Mouse (Mus musculus) heart, postnatal 0 days (tissue): ENCODE measurements around the gene 2310022A10Rik. TPM values are rescaled to one million over a fixed set of nuclear protein-coding genes. Genes with fewer than 3 reads are reported as not detected.

Experiments used
- ATAC-seq: fragments of 200-750 bp; cut with Nextera tagmentation; 2 replicates; pipeline ENCODE4 v1.8.0; 2017; ENCODE audit warnings: low read depth, moderate number of reproducible peaks, moderate library complexity; ENCODE audit not compliant: insufficient read depth
- DNase-seq: peaks from one replicate; pipeline ENCODE4 v3.0.0-alpha.2; 2016; ENCODE audit warnings: low spot score
- H3K27ac ChIP-seq: fragments of 300-500 bp; sonication (generic); 2 replicates; pipeline ENCODE4 v1.5.1; 2014; ENCODE audit warnings: low read depth, mild to moderate bottlenecking
- H3K27me3 ChIP-seq: fragments of 300-500 bp; sonication (generic); 2 replicates; pipeline ENCODE4 v1.6.1; 2014; ENCODE audit warnings: low read length, mixed read lengths; ENCODE audit not compliant: control insufficient read depth, insufficient read depth
- H3K36me3 ChIP-seq: fragments of 300-500 bp; sonication (generic); replicated peaks from 2 replicates; pipeline ENCODE4 v1.6.1; 2014; ENCODE audit warnings: low read length, mixed read lengths; ENCODE audit not compliant: control insufficient read depth, insufficient read depth
- H3K4me1 ChIP-seq: fragments of 300-500 bp; sonication (generic); 2 replicates; pipeline ENCODE4 v1.6.1; 2014; ENCODE audit warnings: antibody characterized with exemption; ENCODE audit not compliant: control insufficient read depth, insufficient read depth
- H3K4me2 ChIP-seq: fragments of 300-500 bp; sonication (generic); 2 replicates; pipeline ENCODE4 v1.6.1; 2014; ENCODE audit warnings: low read depth, mild to moderate bottlenecking, low read length, moderate library complexity
- H3K4me3 ChIP-seq: fragments of 300-500 bp; sonication (generic); 2 replicates; pipeline ENCODE4 v1.5.1; 2014; ENCODE audit warnings: low read depth, low read length
- H3K9ac ChIP-seq: fragments of 300-500 bp; sonication (generic); replicated peaks from 2 replicates; pipeline ENCODE4 v1.6.1; 2014; ENCODE audit warnings: low read depth, low read length, mixed read lengths
- H3K9me3 ChIP-seq: fragments of 300-500 bp; sonication (generic); replicated peaks from 2 replicates; pipeline ENCODE4 v1.6.1; 2016; ENCODE audit warnings: low read length; ENCODE audit not compliant: control insufficient read depth
- CTCF ChIP-seq: IDR thresholded peaks from 2 replicates; pipeline ENCODE4 v1.5.1; 2016; ENCODE audit warnings: antibody characterized with exemption, control low read depth, low read depth
- EP300 ChIP-seq: IDR thresholded peaks from 2 replicates; pipeline ENCODE4 v1.6.1; 2016; ENCODE audit warnings: antibody characterized with exemption, low read depth
- WGBS: fragments of 180-500 bp; shearing (Covaris S2); extraction: QIAGEN DNeasy Blood & Tissue Kit; methylation state at CpG from one replicate; pipeline ENCODE4 v1.1.7; 2014; 5-methylcytosine and 5-hydroxymethylcytosine counted together
- polyA plus RNA-seq: library from polyadenylated mRNA; unstranded; fragments of >200 nt; fragmentation: Nextera tagmentation; extraction: Ambion mirVana; gene quantifications from 2 replicates; pipeline ENCODE4 v1.2.1, GENCODE M21; 2015
- total RNA-seq: library from RNA; depleted of rRNA; stranded (reverse); fragments of >200 nt; gene quantifications from 2 replicates; pipeline ENCODE4 v1.2.3, GENCODE M21; 2014; ENCODE audit warnings: low replicate concordance

Gene 2310022A10Rik
- total and polyA plus RNA-seq, 2 experiments from 2014 or later: 3.8 to 39.7 TPM

- no peak for ATAC-seq
- 80% methylated on average over 8 of the region's 8 CpGs for WGBS
These were observed 60.9 kb downstream of the 2310022A10Rik start for GRCm38 (mm10) chr7:27613751-27614499.

GRCm38 (mm10) chr7:27621028-27621427, 68.0 kb downstream of the 2310022A10Rik start:
- Histone ChIP-seq H3K4me3 (no peak overlapping the region), H3K27ac (no peak overlapping the region), H3K4me1 (no peaks in the 10 kb centered on the region), H3K36me3 (peaks cover 85% of the 10 kb centered on the region), H3K9ac (no peak overlapping the region), H3K9me3 (no peaks in the 10 kb centered on the region), H3K4me2 (no peak overlapping the region), H3K27me3 (no peaks in the 10 kb centered on the region)
- 76% methylated on average over 6 of the region's 6 CpGs for WGBS
- DNase-seq (no peak), ATAC-seq (no peak)
- TF ChIP-seq EP300: no peak
- no peak for TF ChIP-seq CTCF

More at GRCm38 (mm10) chr7:27613751-27614499, 60.9 kb downstream of the 2310022A10Rik start:
- DNase-seq: no peak
- H3K27ac ChIP-seq: no peak overlapping the region
- no peak overlapping the region for H3K4me2 ChIP-seq
- H3K36me3 ChIP-seq: peaks cover 44% of the 10 kb centered on the region
- no peaks in the 10 kb centered on the region for H3K27me3 ChIP-seq
- no peaks in the 10 kb centered on the region for H3K9me3 ChIP-seq
- H3K9ac ChIP-seq: no peak overlapping the region
- TF ChIP-seq CTCF: no peak
- TF ChIP-seq EP300: no peak
- H3K4me1 ChIP-seq: peaks cover 10% of the 10 kb centered on the region
- no peak overlapping the region for H3K4me3 ChIP-seq

- no peaks in the 10 kb centered on the region for H3K27me3 ChIP-seq
- no peaks in the 10 kb centered on the region for H3K4me1 ChIP-seq
- WGBS: 65% methylated on average over 1 of the region's 1 CpGs
- no peak overlapping the region for H3K4me2 ChIP-seq
- ATAC-seq (no peak), DNase-seq (no peak)
- TF ChIP-seq EP300: no peak
- no peak for TF ChIP-seq CTCF
- H3K27ac ChIP-seq: no peak overlapping the region
- H3K4me3 ChIP-seq: no peak overlapping the region
- H3K36me3 ChIP-seq: peaks cover 82% of the 10 kb centered on the region
- H3K9ac ChIP-seq: no peak overlapping the region
- H3K9me3 ChIP-seq: no peaks in the 10 kb centered on the region
These were observed 69.2 kb downstream of the 2310022A10Rik start for GRCm38 (mm10) chr7:27622234-27622633.

- no peak for TF ChIP-seq EP300
- no peak for TF ChIP-seq CTCF
These were observed 71.9 kb downstream of the 2310022A10Rik start for GRCm38 (mm10) chr7:27624967-27625366.

GRCm38 (mm10) chr7:27627707-27628106, 74.7 kb downstream of the 2310022A10Rik start:
- Histone ChIP-seq H3K9ac (no peak overlapping the region), H3K36me3 (peaks cover 80% of the 10 kb centered on the region), H3K27ac (no peak overlapping the region), H3K4me1 (no peaks in the 10 kb centered on the region; the same call in 1 of the 2 replicates), H3K4me3 (no peak overlapping the region), H3K9me3 (no peaks in the 10 kb centered on the region), H3K27me3 (no peaks in the 10 kb centered on the region), H3K4me2 (no peak overlapping the region)
- DNase-seq (no peak), ATAC-seq (no peak)
- no peak for TF ChIP-seq CTCF
- no peak for TF ChIP-seq EP300
- 82% methylated on average over 7 of the region's 7 CpGs for WGBS

More at GRCm38 (mm10) chr7:27624967-27625366, 71.9 kb downstream of the 2310022A10Rik start:
- no peak for DNase-seq
- H3K9me3 ChIP-seq: no peaks in the 10 kb centered on the region
- no peak overlapping the region for H3K9ac ChIP-seq
- no peak overlapping the region for H3K4me3 ChIP-seq
- H3K36me3 ChIP-seq: peaks cover 83% of the 10 kb centered on the region
- ATAC-seq: no peak
- H3K27me3 ChIP-seq: no peaks in the 10 kb centered on the region
- no peak overlapping the region for H3K27ac ChIP-seq
- no peak overlapping the region for H3K4me2 ChIP-seq
- no peaks in the 10 kb centered on the region; the same call in 1 of the 2 replicates for H3K4me1 ChIP-seq
